Mouse (Mus musculus) adrenal gland, adult 8-10 months (tissue): ENCODE results near the gene Pprc1. TPM values are rescaled to one million over a fixed set of nuclear protein-coding genes. Genes with fewer than 3 reads are reported as not detected.

ENCODE experiments used
- DNase-seq: peaks from one replicate; pipeline ENCODE4 v3.0.0; 2022
- total RNA-seq, 4 experiments: library from RNA; stranded (reverse); gene quantifications; 2 replicates each; pipeline ENCODE4 v1.2.4; 2022

Pprc1 gene
- total RNA-seq, 4 experiments from 2014 or later = 27.8 to 37.8 (median 34.3) TPM

DNA sequence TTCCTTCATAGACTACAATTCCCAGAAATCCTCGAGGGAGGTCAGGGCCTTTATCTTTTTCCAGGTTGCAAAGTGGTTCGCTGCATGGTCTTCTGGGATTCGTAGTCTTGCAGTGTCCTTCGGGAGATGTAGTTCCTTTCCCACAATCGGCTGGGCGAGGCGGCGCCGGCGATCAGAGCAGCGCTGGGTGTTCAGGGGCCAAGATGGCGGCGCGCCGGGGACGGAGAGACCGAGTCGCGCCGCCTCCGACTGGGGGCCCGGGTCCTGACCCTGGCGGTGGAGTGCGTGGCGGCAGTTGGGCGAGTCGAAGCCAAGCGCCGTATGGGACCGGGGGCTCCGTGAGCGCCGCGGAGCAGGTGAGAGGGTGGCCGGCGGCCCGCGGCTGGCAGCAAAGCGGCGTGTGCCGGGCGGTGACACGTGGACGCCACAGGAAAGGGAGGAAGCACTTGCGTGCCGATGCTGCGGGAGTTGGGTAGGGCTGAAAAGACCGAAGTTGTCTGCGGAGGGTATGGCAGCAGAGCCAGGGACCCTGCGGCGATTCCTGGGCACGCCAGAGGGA lies 11.8 kb downstream of the Pprc1 start:
- peak; percentile 93 for DNase-seq

DNA sequence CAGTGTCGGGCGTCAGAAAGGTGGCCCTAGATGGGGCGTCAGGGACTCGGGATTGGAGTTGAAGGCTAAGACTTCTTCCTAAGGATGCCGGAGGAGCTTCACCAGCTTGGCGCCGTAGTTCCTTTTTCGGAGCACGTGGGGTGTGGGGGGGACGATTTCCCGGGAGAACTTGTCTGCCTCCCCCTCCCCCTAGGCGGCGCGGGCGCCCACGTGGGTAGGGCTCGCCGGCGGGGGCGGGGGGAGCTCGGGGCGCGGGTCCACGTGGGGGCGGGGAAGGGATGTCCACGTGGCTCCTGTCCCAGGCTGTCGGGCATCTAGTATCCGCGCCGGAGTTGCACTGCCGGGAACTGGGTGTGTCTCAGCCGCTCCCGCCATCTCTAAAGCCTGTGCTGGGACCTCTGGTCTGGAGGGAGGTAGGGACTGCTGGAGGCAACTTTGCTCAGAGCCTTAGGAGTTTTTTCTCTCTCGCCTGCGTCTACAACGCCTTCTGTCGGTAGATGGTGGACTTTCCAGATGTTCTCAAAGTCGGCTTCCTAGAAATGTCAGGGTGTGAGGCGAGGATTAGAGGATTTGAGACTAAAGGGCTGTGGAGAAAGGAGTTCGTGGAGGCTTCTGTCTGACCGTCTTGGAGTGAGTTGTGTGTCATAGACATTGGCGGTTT lies 12.4 kb downstream of the Pprc1 start:
- peak; percentile 79 for DNase-seq

DNA sequence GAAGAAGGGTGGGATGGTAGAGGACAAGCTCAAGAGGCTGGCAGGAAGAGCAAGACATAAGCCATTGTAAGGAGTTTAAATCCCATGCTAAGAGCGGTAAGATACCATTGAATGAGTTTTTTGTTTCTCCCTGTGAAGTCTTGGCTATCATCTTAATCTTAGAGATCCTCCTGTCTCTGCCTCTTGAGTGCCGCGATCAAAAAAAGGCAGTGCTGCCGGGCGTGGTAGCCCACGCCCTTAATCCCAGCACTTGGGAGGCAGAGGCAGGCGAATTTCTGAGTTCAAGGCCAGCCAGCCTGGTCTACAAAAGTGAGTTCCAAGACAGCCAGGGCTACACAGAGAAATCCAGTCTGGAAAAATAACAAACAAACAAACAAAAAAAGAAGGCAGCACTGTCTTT lies 13.8 kb downstream of the Pprc1 start:
- DNase-seq = no peak

DNA sequence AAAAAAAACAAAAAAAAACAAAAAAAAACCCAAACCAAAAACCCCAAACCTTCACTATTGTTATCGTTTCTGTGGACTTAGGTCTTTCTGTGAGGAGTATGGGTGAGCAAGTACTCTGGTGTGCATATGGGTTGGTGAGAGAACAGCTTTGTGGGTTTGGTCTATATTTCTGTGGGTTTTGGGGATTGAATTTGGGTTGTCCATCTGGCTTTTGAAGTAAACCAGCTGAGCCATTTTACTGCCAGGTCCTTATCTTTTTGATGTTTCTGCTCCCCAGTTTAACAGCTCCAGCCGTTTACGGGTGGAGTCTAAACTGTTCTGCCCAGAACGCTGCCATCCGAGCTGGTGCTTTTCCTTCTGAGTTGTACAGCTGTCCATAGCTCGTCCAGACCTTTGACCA lies 16.2 kb downstream of the Pprc1 start:
- no peak for DNase-seq

DNA sequence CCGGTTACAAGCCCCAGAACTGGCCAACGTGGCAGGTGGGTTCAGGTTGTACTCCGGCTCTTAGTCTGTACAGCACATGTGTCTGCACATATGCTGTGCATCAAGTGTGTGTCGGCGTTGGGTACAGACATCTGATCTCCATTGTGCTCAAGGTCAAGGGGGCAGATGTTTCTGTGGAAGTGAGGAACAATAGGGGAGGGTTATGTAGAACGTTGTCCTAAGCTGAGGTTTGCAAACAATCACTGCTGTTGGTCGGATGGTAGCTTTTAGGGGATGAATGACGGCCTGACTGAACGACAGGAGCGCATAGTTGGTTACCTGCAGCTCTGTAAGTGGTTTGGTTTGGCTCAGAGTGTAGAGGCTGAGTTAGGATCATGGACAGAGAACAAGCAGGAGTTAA lies 23.4 kb downstream of the Pprc1 start:
- DNase-seq = no peak

DNA sequence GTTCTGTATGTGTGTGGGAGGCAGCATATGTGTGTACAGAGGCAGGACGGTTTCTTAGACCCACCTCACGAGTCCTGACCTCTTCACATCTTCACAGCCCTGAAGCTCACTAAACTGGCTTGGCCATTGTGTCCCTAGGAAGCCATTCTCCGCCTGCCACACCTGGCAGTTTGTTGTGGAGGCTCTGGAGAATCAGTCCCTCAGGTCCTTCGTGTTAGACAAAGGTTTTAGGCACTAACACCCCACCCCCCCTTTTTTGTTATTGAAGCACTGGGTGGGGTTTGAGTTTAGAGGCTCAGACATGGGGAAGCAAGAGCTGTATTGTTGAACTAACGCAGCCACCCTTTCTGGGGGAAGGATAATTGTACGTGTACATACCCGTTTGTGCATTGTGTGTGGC lies 28.6 kb downstream of the Pprc1 start:
- DNase-seq = no peak

DNA sequence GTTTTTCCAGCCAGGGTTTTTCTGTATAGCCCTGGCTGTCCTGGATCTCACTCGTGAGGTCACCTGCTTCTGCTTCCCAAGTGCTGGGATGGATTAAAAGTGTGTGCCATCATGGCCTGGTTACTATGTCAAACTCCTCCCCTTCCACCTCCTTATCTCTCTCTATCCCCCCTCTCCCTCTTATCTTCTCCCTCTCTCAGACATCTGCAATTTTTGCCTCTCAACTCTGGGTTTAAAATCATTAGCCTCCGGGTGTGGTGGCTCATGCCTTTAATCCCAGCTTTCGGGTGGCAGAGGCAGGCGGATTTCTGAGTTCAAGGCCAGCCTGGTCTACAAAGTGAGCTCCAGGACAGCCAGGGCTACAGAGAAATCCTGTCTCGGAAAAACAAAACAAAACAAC lies 29.6 kb downstream of the Pprc1 start:
- DNase-seq = no peak

DNA sequence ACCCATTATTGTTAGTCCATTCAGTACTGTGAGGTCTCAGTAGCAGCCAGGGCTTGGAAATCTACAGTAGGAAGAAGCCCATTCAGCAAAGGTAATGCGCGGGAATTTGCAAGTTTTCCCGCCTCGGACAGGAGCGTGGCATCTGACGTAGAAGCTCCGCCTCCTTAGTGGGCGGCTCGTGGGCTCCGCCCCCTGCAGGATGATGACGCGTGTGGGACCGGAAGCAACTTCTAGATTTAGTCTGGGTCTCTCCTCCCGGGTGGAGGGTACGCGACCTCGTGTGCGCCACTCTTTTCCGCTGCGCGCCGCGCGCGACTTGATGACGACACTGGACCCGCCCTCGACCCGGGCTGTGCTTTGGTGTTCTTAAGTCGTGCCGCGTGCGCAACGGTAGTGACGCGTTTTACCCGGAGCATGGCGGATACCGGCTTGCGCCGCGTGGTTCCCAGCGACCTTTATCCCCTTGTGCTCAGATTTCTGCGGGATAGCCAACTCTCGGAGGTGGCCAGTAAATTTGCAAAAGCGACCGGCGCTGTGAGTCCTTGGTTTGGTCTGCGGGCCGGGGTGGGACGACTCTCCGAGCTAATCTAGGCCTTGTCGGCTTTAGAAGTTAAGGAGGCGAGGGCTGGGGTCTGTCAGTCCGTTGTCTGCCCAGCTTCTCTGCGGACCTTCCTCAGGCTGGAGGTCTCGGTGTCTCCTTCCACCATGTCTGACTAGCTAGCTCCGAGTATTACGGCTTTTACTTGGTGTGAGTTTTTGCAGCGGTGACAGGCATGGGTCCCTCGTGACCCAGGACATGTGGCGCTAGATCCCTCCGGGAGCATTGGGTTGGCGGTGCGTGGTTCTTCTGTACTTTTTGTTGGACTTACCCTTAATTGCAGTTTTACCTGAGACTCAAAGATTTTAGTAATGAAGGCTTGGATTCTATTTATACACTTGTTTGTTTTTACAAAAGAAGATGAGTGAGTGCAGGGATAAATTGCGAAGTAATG lies 31.2 kb downstream of the Pprc1 start, which contains the start of gene Nolc1:
Gene Nolc1 (plus strand): TSS at position 248 of the 992 bp plus-strand sequence.
- DNase-seq = peak; percentile 100

DNA sequence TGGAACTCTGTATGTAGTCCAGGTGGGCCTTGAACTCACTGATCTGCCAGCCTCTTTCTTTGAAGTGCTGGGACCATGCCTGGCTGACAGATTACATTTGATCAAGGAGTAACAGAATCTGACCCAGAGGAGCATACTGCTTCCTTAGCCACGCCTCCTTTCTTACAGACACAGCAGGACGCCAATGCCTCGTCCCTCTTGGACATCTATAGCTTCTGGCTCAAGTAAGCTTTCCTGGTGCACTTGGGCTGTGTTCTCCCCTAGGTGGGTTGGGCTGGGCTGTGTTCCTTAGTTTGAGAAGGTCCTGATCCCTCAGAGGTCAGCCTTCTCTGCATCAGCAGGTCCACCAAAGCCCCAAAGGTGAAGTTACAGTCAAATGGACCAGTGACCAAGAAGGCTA lies 33.8 kb downstream of the Pprc1 start:
- no peak for DNase-seq

DNA sequence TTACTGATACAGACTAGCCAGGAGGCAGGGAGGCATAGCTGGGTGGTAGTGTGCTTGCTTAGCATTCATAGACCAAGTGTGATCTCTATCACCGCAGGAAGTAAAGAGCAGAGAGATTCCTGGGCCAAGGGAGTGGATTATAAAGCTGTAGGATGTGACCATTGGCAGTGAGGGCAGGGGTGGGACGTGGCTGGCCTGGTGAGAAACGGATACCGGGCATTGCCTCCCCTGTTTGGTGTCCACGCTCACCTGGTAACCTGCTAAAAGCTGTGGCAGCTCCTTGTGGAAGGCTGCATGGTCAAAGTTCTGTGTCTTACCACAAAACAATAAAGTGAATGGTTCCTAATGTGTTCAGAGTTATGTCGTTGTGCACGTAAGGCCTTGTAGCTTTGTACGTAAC lies 40.5 kb downstream of the Pprc1 start:
- no peak for DNase-seq

DNA sequence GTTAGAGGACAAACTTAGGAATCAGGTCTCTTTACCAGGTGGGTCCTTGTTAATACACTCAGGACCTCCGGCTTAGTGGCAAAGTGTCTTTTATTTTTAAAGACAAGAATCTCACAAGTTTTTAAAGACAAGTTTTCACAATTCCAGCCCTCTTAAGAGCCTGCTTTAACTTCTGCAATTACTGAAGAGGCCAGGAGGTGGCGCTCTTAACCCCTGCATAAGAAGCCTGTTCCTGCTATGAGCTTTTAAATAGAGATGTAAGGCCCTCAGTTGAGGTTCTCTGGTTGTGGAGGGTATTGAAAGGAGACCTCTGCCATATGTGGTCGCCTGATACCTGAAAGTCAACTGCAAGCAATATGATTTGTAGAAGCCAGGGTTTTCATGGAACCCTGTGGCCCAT lies 41.7 kb downstream of the Pprc1 start:
- no peak for DNase-seq

DNA sequence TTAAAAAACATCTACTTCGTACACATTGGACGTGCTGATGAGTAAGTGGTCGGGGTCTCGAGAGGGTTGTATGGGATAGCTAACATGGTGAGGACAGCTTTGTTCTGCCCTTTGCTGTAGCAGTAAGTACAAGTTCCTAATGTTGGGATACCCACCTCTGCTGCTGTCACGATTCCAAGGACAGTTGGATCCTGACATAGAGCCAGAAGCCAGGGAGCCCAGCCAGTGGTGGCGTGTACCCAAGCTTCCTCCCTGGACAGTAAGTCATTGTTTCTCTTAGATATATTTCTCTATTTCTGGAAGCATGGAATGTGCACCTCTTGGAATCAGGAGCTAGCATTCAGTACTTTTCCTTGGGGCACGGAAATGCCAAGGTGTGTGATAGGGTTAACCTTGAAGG lies 43.2 kb downstream of the Pprc1 start:
- DNase-seq = peak; percentile 15

DNA sequence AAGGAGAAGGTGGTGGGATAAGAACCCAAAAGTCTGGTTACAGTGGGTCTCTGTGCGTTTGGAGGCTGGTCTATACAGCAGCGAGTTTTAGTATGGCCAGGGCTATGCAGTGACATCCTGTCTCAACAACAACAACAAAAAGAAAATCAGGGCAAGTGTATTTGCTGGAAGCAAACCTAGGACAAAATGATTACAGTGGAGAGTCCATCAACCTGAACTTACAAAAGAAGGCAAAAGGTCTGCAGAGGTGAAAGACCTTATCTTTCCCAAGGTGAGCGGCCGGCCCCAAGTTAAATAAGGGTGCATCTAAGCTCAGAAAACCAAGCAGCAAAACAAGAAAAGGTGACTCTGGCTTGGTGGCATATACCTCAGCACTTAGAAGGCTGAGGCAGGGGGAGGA lies 47.0 kb downstream of the Pprc1 start:
- DNase-seq = no peak

DNA sequence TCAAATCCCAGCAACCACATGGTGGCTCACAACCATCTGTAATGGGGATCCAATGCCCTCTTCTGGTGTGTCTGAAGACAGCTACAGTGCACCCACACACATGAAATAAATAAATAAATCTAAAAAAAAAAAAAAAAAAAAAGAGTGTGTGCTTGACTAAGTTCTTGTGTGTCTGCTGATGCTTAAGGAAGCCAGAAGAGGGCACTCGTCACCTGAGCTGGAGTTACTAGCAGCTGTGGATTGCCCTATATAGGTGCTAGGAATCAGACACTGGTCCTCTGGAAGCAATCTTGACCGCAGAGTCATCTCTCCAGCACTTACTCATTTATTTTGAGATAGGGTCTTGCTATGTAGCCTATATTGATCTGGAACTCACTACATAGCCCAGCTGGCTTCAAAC lies 49.5 kb downstream of the Pprc1 start:
- DNase-seq = no peak

DNA sequence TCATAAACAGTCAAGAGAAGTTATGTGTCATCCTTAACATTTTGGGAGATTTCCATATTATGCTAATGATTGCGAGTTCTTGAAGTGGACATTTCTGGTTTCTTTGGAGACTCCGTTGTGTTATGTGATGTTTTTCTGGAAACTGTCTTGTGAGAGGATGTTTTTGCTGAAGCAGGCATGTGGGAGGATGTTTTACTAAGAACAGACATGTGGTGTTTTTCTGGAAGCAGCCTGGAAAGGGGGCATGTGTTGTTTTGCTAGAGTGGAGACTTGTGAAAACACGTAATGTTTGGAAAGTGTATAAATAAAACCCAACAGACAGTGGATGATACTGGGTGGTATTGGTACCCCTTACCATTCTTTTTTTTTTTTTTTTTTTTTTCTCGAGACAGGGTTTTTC lies 50.6 kb downstream of the Pprc1 start:
- DNase-seq = no peak

DNA sequence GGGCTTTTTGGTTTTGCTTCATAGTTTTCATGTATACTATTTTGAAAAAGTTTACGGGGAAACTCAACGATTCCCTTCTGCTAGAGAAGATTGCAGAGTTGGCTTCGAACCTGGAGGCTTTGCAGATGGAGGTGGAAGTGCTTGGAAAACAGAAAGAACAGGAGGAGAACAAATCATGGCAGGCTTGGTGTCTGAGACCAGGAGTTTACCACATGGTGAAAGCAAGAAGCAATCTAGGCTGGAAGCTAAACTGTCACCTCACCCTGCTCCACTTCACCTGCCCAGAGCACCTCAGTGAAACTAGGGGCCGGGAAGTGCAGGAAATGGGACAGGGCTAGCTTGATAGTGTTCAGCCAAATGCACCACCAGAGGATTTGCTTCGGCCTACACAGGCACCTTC lies 51.7 kb downstream of the Pprc1 start:
- DNase-seq = no peak

DNA sequence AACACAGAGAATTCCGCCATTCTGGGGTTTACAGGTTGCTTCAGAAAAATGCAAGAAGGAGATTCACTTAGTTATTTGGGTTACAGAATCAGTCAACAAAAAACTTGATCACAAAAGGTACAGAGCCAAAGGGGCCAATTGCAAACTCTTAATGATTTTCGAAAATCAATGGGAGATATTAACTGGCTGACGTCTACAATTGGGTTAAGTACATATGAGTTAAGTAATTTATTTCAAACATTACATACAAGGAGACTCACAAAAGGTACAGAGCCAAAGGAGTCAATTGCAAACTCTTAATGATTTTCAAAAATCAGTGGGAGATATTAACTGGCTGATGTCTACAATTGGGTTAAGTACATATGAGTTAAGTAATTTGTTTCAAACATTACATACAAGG lies 54.9 kb downstream of the Pprc1 start:
- no peak for DNase-seq

DNA sequence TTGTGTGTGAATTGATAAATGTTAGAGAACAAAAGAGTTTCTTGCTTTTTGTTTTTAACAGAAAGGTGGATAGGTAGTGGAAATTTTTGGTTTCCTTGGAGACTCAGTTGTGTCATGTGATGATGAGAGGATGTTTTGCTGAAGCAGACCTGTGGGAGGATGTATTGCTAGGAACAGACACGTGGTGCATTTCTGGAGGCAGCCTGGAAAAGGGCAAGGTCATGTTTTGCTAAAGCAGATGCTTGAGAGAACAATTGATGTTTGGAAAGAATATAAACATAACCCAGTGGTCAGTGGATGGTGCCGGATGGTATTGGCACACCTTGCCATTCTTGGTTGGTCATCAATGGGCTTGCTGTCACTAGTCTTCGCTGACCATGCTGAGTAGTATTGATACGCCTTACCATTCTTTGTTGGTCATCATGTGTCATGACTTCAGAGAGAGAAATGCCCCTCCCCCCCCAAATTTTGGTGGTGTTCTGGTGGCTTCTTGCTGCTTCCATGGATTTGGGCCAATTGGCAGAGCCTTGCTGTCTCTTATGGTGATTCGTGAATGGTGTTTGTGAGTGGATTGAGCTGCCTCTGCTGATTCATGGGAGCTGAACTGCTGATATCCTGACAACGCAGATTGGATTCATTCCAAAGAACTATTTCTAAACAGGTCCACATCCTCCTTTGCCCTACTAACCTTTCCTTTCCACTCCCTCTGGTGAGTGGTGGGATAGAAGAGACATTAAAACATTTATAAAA lies 58.9 kb downstream of the Pprc1 start:
- DNase-seq = peak; percentile 33

DNA sequence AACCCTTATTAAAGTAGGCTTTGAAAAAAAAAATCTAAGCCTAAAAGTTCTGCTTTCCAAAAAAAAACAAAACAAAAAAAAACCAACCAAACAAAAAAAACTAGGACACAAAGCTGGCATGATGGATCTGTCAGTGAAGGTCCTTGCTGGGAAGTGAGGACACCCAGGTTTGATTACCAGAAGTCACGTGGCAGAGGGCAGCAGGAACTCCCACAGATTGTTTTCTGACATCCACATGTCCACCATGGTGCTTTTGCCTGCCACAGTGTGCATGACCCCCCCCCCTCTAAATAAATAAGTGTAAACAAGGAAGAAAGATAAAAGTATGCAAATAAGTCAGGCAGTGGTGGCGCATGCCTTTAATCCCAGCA lies 59.5 kb downstream of the Pprc1 start:
- no peak for DNase-seq

DNA sequence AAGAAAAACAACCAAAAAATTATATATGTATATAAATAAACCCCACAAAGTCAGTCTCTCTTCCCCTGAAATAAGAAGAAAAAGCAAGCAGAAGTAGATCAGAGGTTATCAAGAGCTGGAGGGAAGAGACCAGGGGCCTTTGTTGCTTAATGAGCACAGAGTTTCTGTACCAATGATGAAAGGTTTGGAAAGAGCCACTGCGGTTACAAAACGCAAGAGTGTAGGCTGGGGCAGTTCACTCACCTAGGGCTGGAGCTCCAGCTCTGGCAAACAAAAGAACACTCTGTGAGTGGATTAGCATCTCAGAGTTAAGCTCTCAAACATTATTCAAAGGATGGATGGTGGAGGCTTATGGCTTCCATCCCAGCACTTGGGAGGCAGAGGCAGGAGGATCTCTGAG lies 65.5 kb downstream of the Pprc1 start:
- no peak for DNase-seq

DNA sequence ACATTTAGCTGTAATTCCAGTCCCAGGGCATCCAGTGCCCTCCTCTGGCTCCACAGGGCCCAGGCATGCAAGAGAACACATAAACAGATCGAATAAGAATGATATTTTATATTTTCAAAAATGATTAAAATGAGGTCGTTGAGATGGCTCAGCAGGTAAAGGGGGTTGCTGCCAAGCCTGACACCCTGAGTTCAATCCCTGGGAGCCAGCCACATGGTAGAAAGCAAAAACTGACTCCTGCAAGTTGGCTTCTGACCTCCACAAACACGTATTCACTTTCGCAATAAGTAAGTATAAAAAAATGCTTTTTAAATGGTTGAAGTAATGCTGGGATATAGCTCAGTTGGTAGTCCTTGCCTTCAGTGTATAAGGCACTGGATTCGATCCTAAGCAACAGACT lies 66.1 kb downstream of the Pprc1 start:
- no peak for DNase-seq

DNA sequence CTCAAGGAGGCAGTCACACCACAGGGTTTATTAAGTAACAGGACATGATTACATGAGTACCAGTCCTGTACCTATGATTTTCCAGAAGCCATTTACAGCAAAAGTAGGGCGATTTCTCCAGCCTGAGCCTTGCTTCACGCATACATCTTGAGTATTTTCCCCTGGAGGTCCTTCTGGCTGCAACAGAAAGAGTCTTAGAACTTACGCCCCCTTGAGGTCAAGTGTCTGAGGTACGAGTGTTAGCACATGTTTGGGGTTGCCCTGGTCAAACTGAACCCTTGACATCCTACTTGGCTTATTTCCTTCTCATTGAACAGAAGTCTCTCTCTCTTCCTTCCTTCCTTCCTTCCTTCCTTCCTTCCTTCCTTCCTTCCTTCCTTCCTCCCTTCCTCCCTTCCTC lies 69.9 kb downstream of the Pprc1 start:
- DNase-seq = no peak

DNA sequence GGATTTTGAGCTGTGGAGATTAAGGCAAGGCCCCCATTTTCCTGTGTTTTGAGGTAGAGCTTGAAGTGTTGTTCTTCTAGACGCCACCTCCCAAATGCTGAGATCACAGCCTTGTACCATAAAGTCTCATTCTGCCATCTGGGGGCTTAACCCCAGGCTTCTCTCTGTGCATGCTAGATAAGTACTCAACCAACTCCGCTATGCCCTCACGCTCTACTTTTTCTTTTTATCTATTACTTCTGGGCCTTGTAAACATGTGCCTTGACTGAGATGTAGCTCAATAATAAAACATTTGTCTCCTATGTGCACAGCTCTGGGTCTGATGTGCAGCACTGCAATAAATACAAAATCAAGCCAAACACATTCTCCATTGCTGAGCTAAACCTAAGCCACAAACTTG lies 74.8 kb downstream of the Pprc1 start:
- DNase-seq = no peak
